Mouse (Mus musculus) hindbrain, embryonic 15.5 days (tissue): Measurements from ENCODE around the gene Pgrmc2. TPM values are rescaled to one million over a fixed set of nuclear protein-coding genes. Genes with fewer than 3 reads are reported as not detected.
A peak's percentile ranks its signal among the peaks of the same experiment; 100 is the strongest.

Source experiments
- ATAC-seq: fragments of 200-750 bp; cut with Nextera tagmentation; 2 replicates; pipeline ENCODE4 v1.8.0; 2017; ENCODE audit warnings: low read depth, moderate number of reproducible peaks, moderate TSS enrichment; ENCODE audit not compliant: low FRiP score
- H3K27ac ChIP-seq: fragments of 300-500 bp; sonication (generic); replicated peaks from 2 replicates; pipeline ENCODE4 v1.5.1; 2015; ENCODE audit warnings: mild to moderate bottlenecking, inconsistent platforms
- H3K27me3 ChIP-seq: fragments of 300-500 bp; sonication (generic); 2 replicates; pipeline ENCODE4 v1.6.1; 2015; ENCODE audit warnings: control low read depth, inconsistent platforms
- H3K36me3 ChIP-seq: fragments of 300-500 bp; sonication (generic); 2 replicates; pipeline ENCODE4 v1.6.1; 2015; ENCODE audit warnings: control low read depth, inconsistent platforms
- H3K4me1 ChIP-seq: fragments of 300-500 bp; sonication (generic); replicated peaks from 2 replicates; pipeline ENCODE4 v1.6.1; 2015; ENCODE audit warnings: control low read depth, inconsistent platforms
- H3K4me2 ChIP-seq: fragments of 300-500 bp; sonication (generic); 2 replicates; pipeline ENCODE4 v1.6.1; 2015; ENCODE audit warnings: moderate library complexity, mild to moderate bottlenecking, inconsistent platforms
- H3K4me3 ChIP-seq: fragments of 300-500 bp; sonication (generic); 2 replicates; pipeline ENCODE4 v1.5.1; 2015; ENCODE audit warnings: mild to moderate bottlenecking, inconsistent platforms
- H3K9ac ChIP-seq: fragments of 300-500 bp; sonication (generic); 2 replicates; pipeline ENCODE4 v1.6.1; 2015; ENCODE audit warnings: inconsistent platforms
- H3K9me3 ChIP-seq: fragments of 300-500 bp; sonication (generic); 2 replicates; pipeline ENCODE4 v1.6.1; 2016; ENCODE audit warnings: control low read depth, inconsistent platforms
- WGBS: fragments of 180-500 bp; shearing (Covaris S2); methylation state at CpG from one replicate; pipeline ENCODE4 v1.1.7; 2015; 5-methylcytosine and 5-hydroxymethylcytosine counted together
- polyA plus RNA-seq: library from polyadenylated mRNA; unstranded; fragments of >200 nt; fragmentation: Nextera tagmentation; extraction: Ambion mirVana; gene quantifications from 2 replicates; pipeline ENCODE4 v1.2.1, GENCODE M21; 2015

Pgrmc2 gene
- polyA plus RNA-seq, 1 experiment from 2014 or later, result 30.4 TPM

DNA sequence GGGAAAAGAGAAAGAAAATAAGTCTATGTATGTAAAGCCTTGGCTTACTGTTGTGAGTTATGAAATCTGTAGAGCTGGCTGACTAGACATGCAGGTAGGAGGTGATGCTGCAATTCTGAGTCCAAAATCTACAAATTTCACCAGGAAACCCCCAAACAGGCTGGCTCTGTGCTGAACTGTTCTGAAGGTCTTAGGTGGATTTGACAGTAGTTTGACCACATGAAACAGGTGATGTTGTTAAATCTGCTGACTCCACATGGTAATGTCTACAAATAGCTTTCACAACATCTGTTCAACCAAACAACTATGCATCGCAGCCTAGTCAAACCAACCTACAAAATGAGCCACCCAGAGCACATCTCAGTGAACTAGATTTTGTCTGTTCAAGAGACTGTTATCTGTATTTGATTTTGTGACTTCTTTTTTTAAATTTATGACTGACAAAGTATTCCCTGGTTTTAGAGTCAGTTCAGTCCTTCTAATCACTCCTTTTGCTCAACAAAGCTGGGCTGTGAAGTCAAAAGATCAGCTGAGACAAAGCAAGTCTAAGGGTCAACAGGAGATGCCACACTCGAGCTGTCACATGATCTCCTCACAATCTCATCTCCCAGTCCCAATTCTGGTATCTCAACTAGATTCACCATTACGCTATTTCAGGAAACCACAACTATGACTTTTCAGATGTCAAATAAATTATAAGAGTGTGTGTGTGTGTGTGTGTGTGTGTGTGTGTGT, 20.8 kb downstream of the Pgrmc2 start:
- no peak overlapping the region for H3K9ac ChIP-seq
- no peak overlapping the region for H3K4me3 ChIP-seq
- no peaks in the 10 kb centered on the region for H3K27me3 ChIP-seq
- no peak for ATAC-seq
- peaks cover 11% of the 10 kb centered on the region for H3K36me3 ChIP-seq
- WGBS, result 91% methylated on average over 3 of the region's 3 CpGs
- H3K4me2 ChIP-seq, result no peak overlapping the region
- no peak overlapping the region for H3K27ac ChIP-seq
- H3K9me3 ChIP-seq, result no peaks in the 10 kb centered on the region
- no peaks in the 10 kb centered on the region for H3K4me1 ChIP-seq

DNA sequence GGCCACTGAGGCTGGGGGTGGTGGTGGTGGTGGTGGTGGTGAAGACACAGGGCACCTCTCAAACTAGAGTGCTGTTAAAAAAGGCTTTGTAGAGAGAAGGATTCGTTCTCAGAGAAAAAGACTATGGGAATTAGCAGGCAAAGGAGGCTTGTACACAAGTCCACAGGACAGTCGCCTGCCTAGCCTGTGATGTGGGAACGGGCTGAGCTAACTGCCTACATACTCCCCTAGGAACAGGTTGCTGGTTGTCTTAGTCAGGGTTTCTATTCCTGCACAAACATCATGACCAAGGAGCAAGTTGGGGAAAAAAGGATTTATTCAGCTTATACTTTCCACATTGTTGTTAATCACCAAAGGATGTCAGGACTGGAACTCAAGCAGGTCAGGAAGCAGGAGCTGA, 23.6 kb downstream of the Pgrmc2 start:
- no peaks in the 10 kb centered on the region for H3K4me1 ChIP-seq
- H3K9ac ChIP-seq, result no peak overlapping the region
- H3K9me3 ChIP-seq, result no peaks in the 10 kb centered on the region
- H3K4me3 ChIP-seq, result no peak overlapping the region
- H3K36me3 ChIP-seq, result no peaks in the 10 kb centered on the region
- H3K4me2 ChIP-seq, result no peak overlapping the region
- H3K27ac ChIP-seq, result no peak overlapping the region
- H3K27me3 ChIP-seq, result no peaks in the 10 kb centered on the region
- ATAC-seq, result no peak
- 90% methylated on average over 3 of the region's 3 CpGs for WGBS

DNA sequence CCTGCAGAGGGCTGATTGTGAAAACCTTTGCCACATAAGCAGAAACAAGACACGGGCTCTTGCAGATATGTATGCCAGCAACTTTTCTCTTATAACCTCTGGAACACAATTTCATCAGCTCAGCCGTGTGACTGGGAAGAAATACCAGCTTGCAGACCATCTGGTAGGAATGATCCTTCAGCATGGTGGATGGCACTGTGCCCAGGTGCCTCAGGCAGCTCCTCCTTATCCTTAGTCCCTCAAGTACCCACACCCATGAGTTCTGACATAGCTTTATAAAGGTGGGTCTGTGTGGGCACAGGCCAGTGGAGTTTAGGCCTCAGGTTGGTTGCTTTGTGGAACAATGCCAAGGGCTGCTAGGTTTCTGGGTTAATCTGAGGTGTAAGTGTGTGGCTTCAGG, 24.5 kb downstream of the Pgrmc2 start:
- WGBS, result 55% methylated on average over 2 of the region's 2 CpGs
- H3K4me2 ChIP-seq, result no peak overlapping the region
- no peak overlapping the region for H3K9ac ChIP-seq
- H3K4me1 ChIP-seq, result no peaks in the 10 kb centered on the region
- H3K9me3 ChIP-seq, result no peaks in the 10 kb centered on the region
- H3K27me3 ChIP-seq, result no peaks in the 10 kb centered on the region
- H3K27ac ChIP-seq, result no peak overlapping the region
- ATAC-seq, result peak; percentile 75; the same call in 1 of the 2 replicates
- no peak overlapping the region for H3K4me3 ChIP-seq
- H3K36me3 ChIP-seq, result no peaks in the 10 kb centered on the region

DNA sequence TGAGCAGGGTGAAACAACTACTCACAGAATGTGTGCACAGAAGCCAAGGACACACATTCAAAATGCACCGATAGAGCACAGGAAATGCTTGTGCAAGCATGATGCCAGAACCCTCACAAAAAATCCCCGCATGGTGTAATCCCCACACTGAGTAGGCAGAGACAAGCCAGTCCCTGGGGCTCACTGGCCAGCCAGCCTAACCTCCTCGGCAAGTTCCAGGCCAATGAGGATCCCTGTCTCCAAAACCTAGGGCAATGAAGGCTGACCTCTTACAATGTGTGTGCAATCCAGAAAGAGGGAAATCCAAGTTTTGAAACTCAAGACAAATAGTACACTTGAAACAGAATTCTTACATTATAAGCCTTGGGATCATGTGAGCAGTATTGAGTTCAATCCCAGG, 29.5 kb downstream of the Pgrmc2 start:
- H3K4me2 ChIP-seq, result no peak overlapping the region
- no peak overlapping the region for H3K4me3 ChIP-seq
- no peaks in the 10 kb centered on the region for H3K27me3 ChIP-seq
- no peak overlapping the region for H3K27ac ChIP-seq
- ATAC-seq, result no peak
- H3K36me3 ChIP-seq, result no peaks in the 10 kb centered on the region
- no peaks in the 10 kb centered on the region for H3K4me1 ChIP-seq
- no peaks in the 10 kb centered on the region for H3K9me3 ChIP-seq
- WGBS, result 91% methylated on average over 3 of the region's 3 CpGs
- no peak overlapping the region for H3K9ac ChIP-seq

DNA sequence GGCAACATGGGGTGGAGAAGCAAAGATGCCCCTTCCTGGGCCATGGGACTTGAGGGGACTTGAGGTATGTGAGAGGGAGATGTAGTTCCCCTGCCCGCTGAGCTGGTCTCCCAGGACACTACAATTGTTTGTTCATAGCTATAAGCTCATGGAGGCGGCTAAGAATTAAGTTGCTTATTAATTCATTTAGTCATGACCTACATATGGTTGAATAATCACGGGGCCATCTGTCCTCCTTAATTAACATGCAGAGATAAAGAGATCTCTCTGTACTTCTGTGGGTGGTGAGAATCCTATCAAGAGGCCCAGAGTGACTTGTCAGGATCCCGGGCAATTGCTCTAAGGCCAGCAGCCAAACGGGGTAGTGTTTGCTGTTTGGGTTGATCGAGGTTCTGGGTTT, 35.0 kb downstream of the Pgrmc2 start:
- no peaks in the 10 kb centered on the region for H3K9me3 ChIP-seq
- H3K36me3 ChIP-seq, result no peaks in the 10 kb centered on the region
- 70% methylated on average over 6 of the region's 6 CpGs for WGBS
- H3K4me2 ChIP-seq, result no peak overlapping the region
- no peak overlapping the region for H3K4me3 ChIP-seq
- no peak overlapping the region for H3K9ac ChIP-seq
- no peak for ATAC-seq
- no peak overlapping the region for H3K27ac ChIP-seq
- no peaks in the 10 kb centered on the region for H3K27me3 ChIP-seq
- no peaks in the 10 kb centered on the region for H3K4me1 ChIP-seq

DNA sequence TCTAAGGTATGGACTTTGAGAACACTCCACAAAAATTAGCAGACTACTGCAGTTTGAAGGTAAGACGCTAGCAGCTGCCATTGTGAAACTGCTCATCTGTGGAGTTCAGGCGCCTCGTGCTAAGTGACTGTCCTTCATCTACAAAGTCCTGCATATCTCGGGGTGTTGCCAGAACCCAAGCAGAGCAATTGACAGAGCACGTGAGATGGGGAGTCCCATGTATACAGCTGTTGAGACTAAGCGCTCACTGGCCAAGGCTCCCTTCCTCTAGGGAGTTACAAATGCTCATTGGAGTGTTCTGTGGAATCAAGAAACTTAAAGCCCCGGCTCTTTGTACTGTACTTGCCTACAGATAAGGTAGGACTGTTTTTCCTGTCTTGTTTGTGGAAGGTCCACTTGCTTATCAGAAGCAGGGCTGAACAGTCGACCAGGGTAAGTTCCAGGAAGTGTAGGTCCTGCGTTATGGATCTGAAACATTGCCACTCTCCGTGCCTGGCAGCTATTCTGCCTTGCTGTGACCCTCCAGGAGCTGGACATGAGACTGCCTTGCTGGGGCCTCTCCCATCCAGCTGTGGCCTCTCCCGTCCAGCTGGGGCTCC, 39.0 kb downstream of the Pgrmc2 start:
- no peak overlapping the region for H3K4me3 ChIP-seq
- H3K36me3 ChIP-seq, result no peaks in the 10 kb centered on the region
- WGBS, result 80% methylated on average over 11 of the region's 11 CpGs
- H3K9me3 ChIP-seq, result no peaks in the 10 kb centered on the region
- H3K4me1 ChIP-seq, result no peaks in the 10 kb centered on the region
- no peak overlapping the region for H3K27ac ChIP-seq
- H3K27me3 ChIP-seq, result no peaks in the 10 kb centered on the region
- H3K4me2 ChIP-seq, result no peak overlapping the region
- ATAC-seq, result no peak
- H3K9ac ChIP-seq, result no peak overlapping the region

DNA sequence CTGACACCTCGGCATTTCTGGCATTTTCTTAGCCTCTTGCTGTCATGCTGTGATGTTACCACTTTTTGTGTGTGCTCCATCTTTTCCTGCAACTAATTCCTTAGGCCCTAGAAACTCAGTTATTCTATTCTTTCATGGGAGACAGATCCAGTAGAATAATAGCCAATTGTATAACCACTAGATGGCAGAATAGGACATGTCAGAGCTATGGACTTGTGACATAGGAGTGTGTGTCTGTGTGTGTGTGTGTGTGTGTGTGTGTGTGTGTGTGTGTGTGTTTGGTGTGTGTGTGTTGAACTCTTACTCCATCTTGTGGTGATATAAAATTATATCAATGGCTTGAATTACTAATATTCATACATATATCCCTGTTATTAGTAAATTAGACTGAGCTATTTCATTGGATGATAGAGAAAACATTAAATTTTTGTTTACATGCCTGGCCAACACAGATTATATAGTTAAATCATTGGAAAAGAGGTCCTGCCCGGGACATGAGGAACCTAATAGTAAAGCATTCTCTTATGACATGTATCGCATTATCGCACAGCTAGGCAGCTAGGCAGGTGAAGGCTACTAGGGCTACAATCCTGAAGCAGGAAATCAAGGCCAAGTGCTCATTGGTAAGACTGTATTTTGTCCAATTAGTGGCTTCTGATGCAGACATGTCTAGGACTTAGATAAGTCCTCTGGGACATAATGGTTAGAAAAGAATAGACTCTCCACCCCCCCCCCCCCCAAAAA, 40.5 kb downstream of the Pgrmc2 start:
- no peak overlapping the region for H3K27ac ChIP-seq
- no peak overlapping the region for H3K9ac ChIP-seq
- H3K4me2 ChIP-seq, result no peak overlapping the region
- no peak overlapping the region for H3K4me3 ChIP-seq
- ATAC-seq, result peak; percentile 83; the same call in 1 of the 2 replicates
- no peaks in the 10 kb centered on the region for H3K9me3 ChIP-seq
- 83% methylated on average over 4 of the region's 4 CpGs for WGBS
- no peaks in the 10 kb centered on the region for H3K4me1 ChIP-seq
- no peaks in the 10 kb centered on the region for H3K36me3 ChIP-seq
- no peaks in the 10 kb centered on the region for H3K27me3 ChIP-seq

DNA sequence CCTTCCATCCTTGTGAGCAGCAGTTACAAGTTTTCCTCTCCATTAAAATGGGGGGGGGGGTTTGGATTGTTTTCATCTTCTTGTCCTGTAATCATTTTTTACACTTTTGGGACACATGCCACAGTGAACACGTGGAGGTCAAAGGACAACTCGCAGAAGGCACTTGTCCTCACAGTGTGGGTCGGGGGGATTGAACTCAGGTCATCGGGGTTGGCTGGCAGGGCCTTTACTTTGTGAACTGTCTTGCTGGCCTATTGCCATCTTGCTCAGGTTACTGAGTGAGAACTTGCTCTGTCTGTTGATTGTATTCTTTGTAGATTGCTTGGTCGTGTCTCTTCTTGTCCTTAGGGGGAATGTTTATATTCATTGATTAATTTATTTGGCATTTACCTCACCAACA, 41.6 kb downstream of the Pgrmc2 start:
- Histone ChIP-seq H3K27ac (no peak overlapping the region), H3K4me2 (no peak overlapping the region), H3K4me1 (no peaks in the 10 kb centered on the region), H3K9ac (no peak overlapping the region), H3K4me3 (no peak overlapping the region), H3K36me3 (no peaks in the 10 kb centered on the region), H3K9me3 (no peaks in the 10 kb centered on the region), H3K27me3 (no peaks in the 10 kb centered on the region)
- ATAC-seq, result no peak
- 70% methylated on average over 5 of the region's 5 CpGs for WGBS

DNA sequence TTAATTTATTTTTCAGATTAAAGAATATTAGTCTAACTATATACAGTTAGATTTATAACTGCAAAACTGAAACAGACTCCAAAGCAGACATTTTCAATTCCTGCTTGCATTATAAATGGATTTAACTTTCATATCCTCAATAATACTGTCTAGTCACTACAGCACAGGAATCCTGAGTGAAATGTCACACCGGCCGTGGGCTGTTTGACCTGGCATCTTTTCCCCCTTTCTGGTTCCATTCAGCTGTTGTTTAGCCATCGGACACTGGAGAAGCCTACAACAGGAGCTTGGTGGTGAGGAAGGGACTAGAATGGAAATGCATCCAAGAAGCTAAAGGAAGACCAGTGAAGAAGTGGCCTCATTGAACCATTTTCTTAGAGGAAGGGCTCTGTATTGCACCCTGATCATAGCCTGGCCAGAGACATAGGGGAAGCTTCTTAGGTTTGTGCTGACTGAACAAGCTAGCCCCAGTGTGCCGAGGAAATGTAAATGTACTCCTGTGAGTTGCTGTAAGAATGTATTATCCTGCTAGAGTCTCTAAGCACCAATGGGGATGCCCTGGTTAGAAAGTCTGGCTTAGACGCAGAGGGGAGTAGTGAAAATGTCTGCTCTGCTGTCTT, 44.4 kb downstream of the Pgrmc2 start:
- no peak overlapping the region for H3K4me2 ChIP-seq
- 58% methylated on average over 5 of the region's 5 CpGs for WGBS

DNA sequence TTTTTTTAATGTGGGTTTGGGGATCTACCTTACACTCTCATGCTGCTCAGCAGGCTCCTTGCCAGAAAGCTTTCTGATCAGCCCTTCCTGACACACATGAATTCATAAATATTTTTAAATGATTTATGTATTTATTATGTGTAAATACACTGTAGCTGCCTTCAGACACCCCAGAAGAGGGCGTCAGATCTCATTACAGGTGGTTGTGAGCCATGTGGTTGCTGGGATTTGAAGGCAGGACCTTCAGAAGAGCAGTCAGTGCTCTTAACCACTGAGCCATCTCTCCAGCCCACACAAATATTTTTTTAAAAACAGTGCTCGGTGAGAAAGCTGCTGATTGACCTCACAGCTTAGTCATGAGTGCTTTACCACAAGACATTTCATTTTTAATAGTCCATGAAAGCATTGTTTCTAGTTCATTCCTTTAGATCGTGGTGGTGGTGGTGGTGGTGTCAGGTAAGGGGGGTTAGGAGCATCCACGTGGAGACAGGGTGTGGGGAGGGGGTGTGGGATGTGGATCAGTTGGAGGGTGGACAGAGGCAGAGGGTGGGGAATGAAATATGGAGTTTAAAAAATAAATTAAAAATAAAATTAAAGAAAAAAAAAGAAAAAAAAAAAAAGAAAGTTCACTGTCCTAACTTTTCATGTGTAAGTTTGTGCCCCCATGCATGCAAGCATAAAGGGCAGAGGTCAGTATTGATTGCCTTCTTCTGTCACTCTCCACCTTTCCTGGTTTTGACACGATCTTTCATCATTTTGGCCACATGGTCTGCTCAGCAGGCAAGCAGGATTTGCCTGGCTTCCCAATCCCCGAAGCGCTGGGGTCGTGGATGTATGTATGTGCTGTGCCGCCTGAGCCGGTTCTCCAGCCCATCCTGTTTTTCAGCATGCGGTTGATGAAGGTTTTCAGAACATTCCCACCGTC, 51.3 kb downstream of the Pgrmc2 start:
- WGBS, result 86% methylated on average over 12 of the region's 12 CpGs
- no peaks in the 10 kb centered on the region for H3K9me3 ChIP-seq
- no peaks in the 10 kb centered on the region for H3K4me1 ChIP-seq
- H3K27ac ChIP-seq, result no peak overlapping the region
- no peak overlapping the region for H3K9ac ChIP-seq
- H3K4me3 ChIP-seq, result no peak overlapping the region
- ATAC-seq, result no peak
- H3K4me2 ChIP-seq, result no peak overlapping the region
- H3K27me3 ChIP-seq, result no peaks in the 10 kb centered on the region
- no peaks in the 10 kb centered on the region for H3K36me3 ChIP-seq

More for the DNA sequence above, 44.4 kb downstream of the Pgrmc2 start:
- H3K9me3 ChIP-seq, result no peaks in the 10 kb centered on the region
- H3K4me1 ChIP-seq, result no peaks in the 10 kb centered on the region
- H3K4me3 ChIP-seq, result no peak overlapping the region
- no peak for ATAC-seq
- no peak overlapping the region for H3K27ac ChIP-seq
- H3K27me3 ChIP-seq, result no peaks in the 10 kb centered on the region
- no peaks in the 10 kb centered on the region for H3K36me3 ChIP-seq
- no peak overlapping the region for H3K9ac ChIP-seq

DNA sequence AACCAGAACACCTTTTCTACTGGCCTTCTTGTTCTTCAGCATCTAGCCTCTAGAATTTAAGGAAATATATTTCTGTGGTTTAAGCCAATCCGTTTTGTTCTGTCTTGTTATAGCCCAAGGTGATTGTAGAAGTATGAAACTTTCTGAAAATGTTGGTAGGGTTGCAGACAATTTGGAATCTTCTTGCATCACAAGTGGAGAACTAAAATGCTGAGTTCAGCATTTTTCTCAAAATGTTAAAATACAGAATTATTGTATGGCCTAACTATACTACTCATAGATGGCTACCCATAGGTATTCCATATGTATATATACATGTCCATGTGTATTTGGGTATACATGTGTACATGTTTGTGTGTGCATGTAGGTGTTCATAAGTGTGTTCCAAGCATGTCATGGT, 52.1 kb downstream of the Pgrmc2 start:
- Histone ChIP-seq H3K9me3 (no peaks in the 10 kb centered on the region), H3K27ac (no peak overlapping the region), H3K9ac (no peak overlapping the region), H3K36me3 (no peaks in the 10 kb centered on the region), H3K4me1 (no peaks in the 10 kb centered on the region), H3K4me3 (no peak overlapping the region), H3K27me3 (no peaks in the 10 kb centered on the region), H3K4me2 (no peak overlapping the region)
- WGBS, result 92% methylated on average over 1 of the region's 1 CpGs
- ATAC-seq, result no peak
